Mouse (Mus musculus) activated CD4-positive, CD25-positive, alpha-beta regulatory T cell, adult 4 months (primary cell): ENCODE measurements at regions not wholly inside any gene's neighbourhood (a gene's known extent, or its start where the extent isn't known, plus 50 kb on each side); places are given as distances from the start of the nearest gene placed in this dataset.

ENCODE experiments used
- ATAC-seq: one replicate; pipeline ENCODE4 v1.8.0; 2017

DNA sequence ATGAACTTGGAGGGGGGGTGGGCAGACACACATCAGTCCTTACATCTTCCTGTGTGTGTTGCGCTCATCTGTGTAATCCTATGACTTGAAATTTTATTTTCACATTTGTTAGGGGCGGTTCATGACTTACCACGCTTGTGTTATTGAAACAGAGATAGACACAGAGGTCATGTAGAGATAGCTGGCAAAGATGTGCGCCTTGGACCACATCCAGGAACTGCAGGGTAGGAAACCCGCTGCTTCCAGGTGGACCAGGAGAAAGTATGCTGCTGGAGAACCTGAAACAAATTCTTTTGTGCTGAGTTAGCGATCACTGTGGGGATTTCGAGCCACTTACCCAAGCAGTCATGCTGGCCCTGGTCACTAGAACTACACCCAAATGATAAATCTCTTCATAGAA is 89.1 kb downstream of the Kcnj2 start:
- ATAC-seq: no peak

DNA sequence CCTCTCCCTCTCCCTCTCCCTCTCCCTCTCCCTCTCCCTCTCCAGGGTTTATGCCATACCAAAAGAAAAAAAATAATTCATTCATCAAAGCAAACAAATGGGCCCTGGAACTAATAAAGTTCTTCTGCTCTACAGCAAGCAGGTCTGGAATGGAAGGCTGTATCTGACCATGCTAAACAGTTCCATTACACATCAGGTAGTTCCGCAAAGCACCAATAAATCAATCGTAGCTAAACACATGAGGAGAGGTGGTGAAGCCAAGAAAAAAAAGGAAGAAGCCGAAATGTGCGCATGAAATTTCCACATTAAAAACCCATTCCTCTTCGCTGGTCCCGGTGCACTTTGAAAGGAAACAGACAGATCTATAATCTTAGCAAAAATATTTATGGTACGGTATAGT is 89.8 kb downstream of the Kcnj2 start:
- ATAC-seq: no peak

GRCm38 (mm10) chr11:111159299-111159698 is 93.3 kb downstream of the Kcnj2 start:
- ATAC-seq: no peak

- no peak for ATAC-seq
Measured at GRCm38 (mm10) chr11:111164907-111165306, 98.9 kb downstream of the Kcnj2 start.

DNA sequence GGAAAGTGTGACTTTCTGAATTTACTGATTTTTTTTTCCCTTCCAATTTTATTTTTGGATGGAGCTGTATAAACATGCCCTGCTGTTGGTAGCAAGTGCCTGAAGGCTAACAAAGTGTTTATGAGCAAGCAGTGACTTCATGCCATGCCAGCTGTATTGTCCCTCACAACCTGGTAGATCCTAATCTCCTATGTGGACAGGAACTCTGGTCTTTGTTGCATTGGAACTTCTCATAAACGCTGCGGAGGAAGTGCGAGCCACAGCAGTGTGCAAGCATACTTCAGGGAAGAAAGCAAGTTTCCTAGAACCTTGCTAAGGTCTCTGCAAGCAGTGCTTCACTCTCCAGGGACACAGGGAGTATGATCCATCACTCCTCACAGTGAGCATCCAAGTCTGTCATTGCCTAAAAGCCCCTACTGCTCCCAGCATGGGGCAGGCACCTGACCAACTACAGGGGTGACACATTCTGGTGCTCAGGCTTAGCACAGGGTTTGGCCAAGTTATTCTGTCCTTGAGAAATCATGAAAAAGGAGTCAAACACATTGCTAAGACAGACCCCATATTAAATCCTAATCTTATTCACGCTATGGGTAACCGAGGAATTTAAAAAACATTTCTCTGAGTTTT is 104.3 kb downstream of the Kcnj2 start:
- ATAC-seq: no peak

GRCm38 (mm10) chr11:111173525-111173924 is 107.6 kb downstream of the Kcnj2 start:
- ATAC-seq: no peak

DNA sequence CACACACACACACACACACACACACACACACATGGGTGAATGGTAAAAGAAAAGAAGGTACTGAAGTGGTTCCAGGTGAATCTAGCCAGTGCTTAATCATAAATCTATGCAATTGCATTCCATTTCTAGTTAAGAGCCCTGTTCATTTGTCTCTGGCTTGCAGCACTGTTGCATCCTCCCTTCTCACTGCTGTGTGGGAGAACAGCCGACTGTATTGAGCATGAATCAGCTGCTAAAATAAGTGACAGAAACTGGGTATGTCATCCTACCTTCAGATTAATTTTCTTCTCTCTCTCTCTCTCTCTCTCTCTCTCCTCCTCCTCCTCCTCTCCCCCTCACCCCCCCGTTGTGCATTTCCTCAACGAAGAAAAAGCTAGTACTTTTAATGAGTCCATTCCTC is 109.6 kb downstream of the Kcnj2 start:
- no peak for ATAC-seq

DNA sequence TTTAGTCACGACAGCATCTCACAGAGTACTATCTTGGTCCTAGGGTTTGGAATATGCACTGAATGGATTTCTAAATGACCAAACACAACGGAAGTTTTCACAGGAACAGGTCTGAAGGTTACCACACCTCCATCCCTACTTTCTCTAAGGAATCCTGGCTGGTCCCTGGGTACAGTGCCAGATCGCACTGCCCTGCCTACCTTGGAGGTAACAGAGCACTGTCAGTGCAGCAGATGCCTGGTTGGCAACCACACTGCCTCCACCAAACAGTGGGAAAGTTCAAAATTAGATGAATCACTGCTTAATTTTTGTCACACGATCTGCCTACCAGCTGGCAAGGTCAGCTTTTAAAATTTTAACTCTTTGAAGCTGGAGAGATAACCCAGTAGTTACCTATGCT is 111.6 kb downstream of the Kcnj2 start:
- no peak for ATAC-seq

GRCm38 (mm10) chr11:111197422-111197821 is 131.5 kb downstream of the Kcnj2 start:
- ATAC-seq: no peak

- no peak for ATAC-seq
Measured at GRCm38 (mm10) chr11:111200512-111200911, 134.5 kb downstream of the Kcnj2 start.

GRCm38 (mm10) chr11:111202780-111203179 is 136.8 kb downstream of the Kcnj2 start:
- no peak for ATAC-seq

- ATAC-seq: no peak
Measured at GRCm38 (mm10) chr11:111210565-111210964, 144.6 kb downstream of the Kcnj2 start.

DNA sequence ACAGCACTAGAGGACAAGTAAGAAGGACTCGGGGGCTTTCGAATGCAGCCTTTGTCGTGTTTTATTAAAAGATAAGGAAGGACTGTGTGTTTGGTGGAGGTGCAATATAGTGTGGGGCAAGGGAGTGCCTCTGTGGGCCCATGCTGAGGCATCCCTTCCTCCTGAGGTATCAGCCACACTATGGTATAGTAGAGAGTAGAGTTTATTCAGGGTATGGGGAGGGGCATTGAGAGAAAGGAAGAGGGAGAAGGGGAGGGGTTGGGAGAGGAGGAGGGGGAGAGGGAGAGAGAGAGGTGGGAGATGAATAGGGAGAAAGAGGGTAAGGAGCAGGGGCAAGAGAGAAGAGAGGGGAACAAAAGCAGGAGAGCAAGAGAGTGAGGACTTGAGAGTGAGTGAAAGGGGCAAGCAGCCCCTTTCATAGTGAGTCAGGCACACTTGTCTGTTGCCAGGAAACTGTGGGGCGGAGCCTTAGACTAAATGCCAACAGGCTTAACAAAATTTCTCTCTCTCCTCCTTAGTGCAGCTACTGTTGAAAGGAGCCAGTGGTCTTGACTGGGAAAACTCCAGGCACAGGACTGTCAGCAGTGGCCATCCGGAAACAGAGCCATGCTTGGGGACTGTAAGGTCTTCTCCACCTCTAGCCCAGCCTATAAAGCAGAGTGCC is 146.2 kb downstream of the Kcnj2 start:
- ATAC-seq: no peak

DNA sequence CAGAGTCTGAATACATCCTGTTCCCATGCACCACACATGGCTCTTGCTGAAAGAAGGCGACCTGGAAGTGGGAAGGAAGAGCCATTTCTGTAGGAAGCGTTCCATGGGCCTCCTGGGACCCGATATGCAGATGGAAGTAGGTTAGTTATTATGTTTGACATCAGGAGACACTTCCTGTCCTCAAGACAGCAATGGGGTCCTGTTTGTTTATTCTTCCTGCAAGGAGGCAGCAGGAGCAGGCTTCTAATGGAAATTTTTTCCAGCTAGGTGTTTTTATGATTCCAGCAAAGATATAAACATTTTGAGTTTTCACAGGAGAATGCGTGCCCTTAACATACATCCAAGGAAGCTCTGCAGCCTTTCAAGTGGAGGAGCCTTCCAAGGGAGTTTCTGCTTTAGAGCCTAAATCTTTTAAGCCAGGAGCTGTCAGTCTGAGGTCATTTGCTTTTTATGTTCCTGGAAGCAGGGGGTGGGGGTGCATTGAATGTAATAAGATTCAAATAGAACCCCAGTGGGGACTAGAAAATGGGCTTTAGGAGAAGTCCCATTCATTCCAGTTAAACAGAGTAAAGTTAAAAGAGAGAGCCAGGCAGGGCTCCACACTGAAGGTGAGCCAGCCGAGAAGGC is 146.9 kb downstream of the Kcnj2 start:
- ATAC-seq: no peak

GRCm38 (mm10) chr11:111215006-111215405 is 149.0 kb downstream of the Kcnj2 start:
- no peak for ATAC-seq

GRCm38 (mm10) chr11:111223834-111224233 is 157.9 kb downstream of the Kcnj2 start:
- ATAC-seq: no peak

DNA sequence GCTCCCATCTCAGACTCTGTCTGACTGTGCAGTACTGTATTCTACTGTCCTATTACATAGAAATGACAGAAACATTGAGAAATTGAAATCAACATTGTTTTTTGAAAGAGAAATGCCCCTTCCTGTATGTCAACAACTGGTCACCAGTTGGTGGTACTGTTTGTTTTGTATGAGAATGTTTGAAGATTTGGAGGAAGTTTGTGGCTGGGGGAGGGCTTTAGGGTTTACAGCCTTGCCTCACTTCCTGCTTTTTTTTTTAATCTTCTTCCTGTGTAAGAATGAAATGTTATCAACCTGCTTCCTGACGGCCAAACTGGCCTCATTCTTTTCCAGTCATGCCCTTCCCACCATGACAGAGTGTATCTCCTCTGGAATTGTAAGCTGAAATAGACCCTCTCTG is 161.3 kb downstream of the Kcnj2 start:
- ATAC-seq: no peak

GRCm38 (mm10) chr11:111236741-111237140 is 170.8 kb downstream of the Kcnj2 start:
- ATAC-seq: no peak

DNA sequence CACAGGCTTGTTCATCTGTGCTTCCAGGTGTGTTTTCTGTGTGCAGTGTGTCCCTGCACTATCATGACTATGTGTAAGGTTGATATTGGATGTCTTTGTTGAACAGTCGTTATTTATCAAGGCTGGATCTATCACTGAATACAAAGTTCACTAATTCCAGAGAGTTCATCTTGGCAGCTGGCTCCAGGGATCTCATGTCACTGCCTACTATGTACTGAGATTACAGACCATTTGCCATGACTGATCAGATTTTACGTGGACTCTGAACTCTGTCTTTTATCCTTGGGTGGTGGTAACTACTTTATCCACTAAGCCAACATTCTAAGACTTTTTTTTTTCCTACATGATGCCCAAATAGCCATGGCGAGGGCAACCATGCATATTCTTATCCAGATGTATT is 173.8 kb downstream of the Kcnj2 start:
- ATAC-seq: no peak

GRCm38 (mm10) chr11:111252226-111252625 is 186.3 kb downstream of the Kcnj2 start:
- ATAC-seq: no peak

DNA sequence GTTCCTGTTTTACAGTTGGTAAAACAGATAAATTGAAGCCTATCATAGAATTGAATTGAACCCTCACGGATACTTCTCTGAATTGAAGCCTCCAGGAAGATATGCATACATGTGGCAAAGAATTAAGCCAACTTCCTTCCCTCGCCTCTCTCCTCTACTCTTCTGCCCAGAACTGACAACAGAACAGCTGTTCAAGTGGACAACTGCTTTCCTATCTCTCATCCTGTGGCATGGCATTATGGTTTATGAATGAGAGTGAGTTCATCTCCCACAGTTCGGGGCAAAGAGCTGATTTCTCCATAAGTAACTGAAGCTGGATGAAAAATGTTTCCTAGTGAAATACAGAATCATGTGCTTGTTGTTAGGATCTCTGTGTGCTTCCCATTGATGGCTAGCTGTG is 190.6 kb downstream of the Kcnj2 start:
- no peak for ATAC-seq

DNA sequence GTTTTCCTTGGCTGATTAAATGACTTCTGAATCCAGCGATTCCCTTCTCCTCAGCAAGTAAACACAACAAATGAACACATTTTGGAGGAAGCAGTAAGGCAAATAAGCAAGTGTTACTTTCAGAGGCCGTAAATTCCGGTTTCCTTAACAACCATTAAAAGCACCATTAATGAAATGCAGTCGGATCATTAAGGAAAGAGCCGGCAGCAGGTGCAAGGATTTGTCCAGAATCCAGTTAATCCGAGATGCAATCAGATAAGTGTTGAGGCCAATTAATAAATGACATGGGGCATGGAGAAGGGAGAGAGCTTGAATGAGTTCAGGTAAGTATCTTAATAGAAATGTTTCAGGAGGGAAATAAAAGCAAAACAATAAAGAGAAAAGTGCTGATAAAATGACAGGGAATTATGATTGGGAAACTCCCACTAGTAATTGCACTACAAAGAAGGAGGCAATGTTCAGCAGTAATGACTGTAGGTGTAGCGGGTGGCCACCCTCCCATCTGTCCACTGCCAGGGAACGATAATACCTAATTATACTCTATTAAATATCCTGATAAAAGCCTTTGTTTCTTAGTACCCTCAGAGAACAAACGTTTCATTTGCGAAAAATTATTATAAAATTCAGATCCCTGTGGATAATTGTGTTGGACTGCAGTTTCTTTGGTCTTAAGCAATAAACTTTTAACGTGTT is 194.9 kb downstream of the Kcnj2 start:
- ATAC-seq: no peak

DNA sequence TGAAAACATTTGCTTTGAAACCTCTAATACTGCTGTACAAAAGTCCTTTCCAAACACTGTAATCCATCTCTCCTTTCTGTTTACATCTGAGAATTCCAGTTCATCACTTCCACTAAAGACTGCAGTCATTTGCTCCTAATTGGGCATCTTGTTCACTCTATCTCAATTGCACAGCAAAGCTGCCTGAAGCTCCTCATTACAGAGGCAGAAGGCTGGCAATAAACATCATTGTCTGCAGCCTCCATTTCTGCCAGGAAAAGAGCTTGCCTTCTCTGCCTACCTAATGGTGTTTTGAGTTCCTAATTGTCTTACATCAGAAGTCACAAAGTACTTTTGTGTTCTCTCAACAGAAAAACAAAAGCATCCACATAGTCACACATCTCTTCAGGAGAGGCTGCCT is 207.7 kb downstream of the Kcnj2 start:
- no peak for ATAC-seq

GRCm38 (mm10) chr11:111280769-111281168 is 214.8 kb downstream of the Kcnj2 start:
- no peak for ATAC-seq
